Mouse (Mus musculus): ENCODE measurements around the gene Tnfaip8l2. TPM values are rescaled to one million over a fixed set of nuclear protein-coding genes. Genes with fewer than 3 reads are reported as not detected.
A peak's percentile ranks its signal among the peaks of the same experiment; 100 is the strongest.

Gene Tnfaip8l2
- polyA plus RNA-seq, 1 experiment from 2014 or later, result 2.7 TPM

GRCm38 (mm10) chr3:95174011-95174592 is 31.9 kb upstream of the Tnfaip8l2 start:
- Histone ChIP-seq H3K27ac (no peak overlapping the region), H3K9me3 (ENCODE audit: control insufficient read depth, low read length) (no peaks in the 10 kb centered on the region), H3K27me3 (ENCODE audit: control insufficient read depth, insufficient read depth, low read length) (peaks cover 25% of the 10 kb centered on the region), H3K4me3 (replicated peaks; ENCODE audit: low read length) (no peak overlapping the region), H3K4me2 (replicated peaks) (peak overlapping the region; percentile 40), H3K9ac (no peak overlapping the region), H3K4me1 (replicated peaks; ENCODE audit: control insufficient read depth, insufficient read depth, low read length) (peaks cover 6% of the 10 kb centered on the region; the same call in 1 of the 2 replicates), H3K36me3 (replicated peaks; ENCODE audit: control insufficient read depth, insufficient read depth) (peaks cover 48% of the 10 kb centered on the region)
- 4% methylated on average over 16 of the region's 16 CpGs for WGBS
- DNase-seq (ENCODE audit: low spot score) (peak; percentile 87), ATAC-seq (ENCODE audit: low FRiP score) (0 out of 2 replicates have a peak, but pooled peaks have one; percentile 42)

GRCm38 (mm10) chr3:95173256-95173949 is 31.2 kb upstream of the Tnfaip8l2 start:
- no peak for ATAC-seq (ENCODE audit: low FRiP score)
- peaks cover 32% of the 10 kb centered on the region for H3K27me3 ChIP-seq (ENCODE audit: control insufficient read depth, insufficient read depth, low read length)
- DNase-seq (ENCODE audit: low spot score), result no peak
- H3K27ac ChIP-seq, result no peak overlapping the region
- H3K9me3 ChIP-seq (ENCODE audit: control insufficient read depth, low read length), result no peaks in the 10 kb centered on the region
- peak overlapping the region; percentile 40 for H3K4me2 ChIP-seq (replicated peaks)
- H3K9ac ChIP-seq, result 0 out of 2 replicates have a peak overlapping the region, but pooled peaks have one; percentile 16
- 7% methylated on average over 54 of the region's 58 CpGs for WGBS
- peaks cover 55% of the 10 kb centered on the region for H3K36me3 ChIP-seq (replicated peaks; ENCODE audit: control insufficient read depth, insufficient read depth)
- peaks cover 6% of the 10 kb centered on the region; the same call in 1 of the 2 replicates for H3K4me1 ChIP-seq (replicated peaks; ENCODE audit: control insufficient read depth, insufficient read depth, low read length)
- peak overlapping the region; percentile 5; the same call in 1 of the 2 replicates for H3K4me3 ChIP-seq (replicated peaks; ENCODE audit: low read length)

- H3K27me3 ChIP-seq (ENCODE audit: control insufficient read depth, insufficient read depth, low read length), result peaks cover 38% of the 10 kb centered on the region
- H3K4me1 ChIP-seq (replicated peaks; ENCODE audit: control insufficient read depth, insufficient read depth, low read length), result peaks cover 6% of the 10 kb centered on the region; the same call in 1 of the 2 replicates
- no peak overlapping the region; the same call in 1 of the 2 replicates for H3K4me2 ChIP-seq (replicated peaks)
- peak overlapping the region; percentile 34 for H3K9ac ChIP-seq
- no peak for ATAC-seq (ENCODE audit: low FRiP score)
- no peaks in the 10 kb centered on the region for H3K9me3 ChIP-seq (ENCODE audit: control insufficient read depth, low read length)
- H3K4me3 ChIP-seq (replicated peaks; ENCODE audit: low read length), result no peak overlapping the region; the same call in 1 of the 2 replicates
- H3K36me3 ChIP-seq (replicated peaks; ENCODE audit: control insufficient read depth, insufficient read depth), result peaks cover 62% of the 10 kb centered on the region
- H3K27ac ChIP-seq, result no peak overlapping the region
- WGBS, result 19% methylated on average over 82 of the region's 84 CpGs
- no peak for DNase-seq (ENCODE audit: low spot score)
Measured at GRCm38 (mm10) chr3:95172526-95173255, 30.5 kb upstream of the Tnfaip8l2 start.

- Histone ChIP-seq H3K4me2 (replicated peaks) (no peak overlapping the region), H3K27me3 (ENCODE audit: control insufficient read depth, insufficient read depth, low read length) (peaks cover 38% of the 10 kb centered on the region), H3K9me3 (ENCODE audit: control insufficient read depth, low read length) (no peaks in the 10 kb centered on the region), H3K4me1 (replicated peaks; ENCODE audit: control insufficient read depth, insufficient read depth, low read length) (peaks cover 6% of the 10 kb centered on the region; the same call in 1 of the 2 replicates), H3K36me3 (replicated peaks; ENCODE audit: control insufficient read depth, insufficient read depth) (peaks cover 78% of the 10 kb centered on the region), H3K4me3 (replicated peaks; ENCODE audit: low read length) (no peak overlapping the region), H3K9ac (no peak overlapping the region), H3K27ac (no peak overlapping the region)
- ATAC-seq (ENCODE audit: low FRiP score), result no peak
- DNase-seq (ENCODE audit: low spot score), result no peak
- 84% methylated on average over 6 of the region's 6 CpGs for WGBS
Measured at GRCm38 (mm10) chr3:95171105-95171504, 28.9 kb upstream of the Tnfaip8l2 start.

- WGBS, result 89% methylated on average over 10 of the region's 10 CpGs
- Histone ChIP-seq H3K4me2 (replicated peaks) (no peak overlapping the region), H3K9ac (no peak overlapping the region), H3K4me3 (replicated peaks; ENCODE audit: low read length) (no peak overlapping the region), H3K4me1 (replicated peaks; ENCODE audit: control insufficient read depth, insufficient read depth, low read length) (peaks cover 6% of the 10 kb centered on the region; the same call in 1 of the 2 replicates), H3K27me3 (ENCODE audit: control insufficient read depth, insufficient read depth, low read length) (peaks cover 38% of the 10 kb centered on the region), H3K9me3 (ENCODE audit: control insufficient read depth, low read length) (no peaks in the 10 kb centered on the region), H3K36me3 (replicated peaks; ENCODE audit: control insufficient read depth, insufficient read depth) (peaks cover 89% of the 10 kb centered on the region), H3K27ac (no peak overlapping the region)
- DNase-seq (ENCODE audit: low spot score) (no peak), ATAC-seq (ENCODE audit: low FRiP score) (no peak)
Measured at GRCm38 (mm10) chr3:95169996-95170395, 27.8 kb upstream of the Tnfaip8l2 start.

GRCm38 (mm10) chr3:95164840-95165239 is 22.7 kb upstream of the Tnfaip8l2 start:
- Histone ChIP-seq H3K27ac (no peak overlapping the region), H3K9ac (no peak overlapping the region), H3K9me3 (ENCODE audit: control insufficient read depth, low read length) (no peaks in the 10 kb centered on the region), H3K4me3 (replicated peaks; ENCODE audit: low read length) (no peak overlapping the region), H3K36me3 (replicated peaks; ENCODE audit: control insufficient read depth, insufficient read depth) (peaks cover 55% of the 10 kb centered on the region), H3K27me3 (ENCODE audit: control insufficient read depth, insufficient read depth, low read length) (peaks cover 20% of the 10 kb centered on the region), H3K4me2 (replicated peaks) (no peak overlapping the region), H3K4me1 (replicated peaks; ENCODE audit: control insufficient read depth, insufficient read depth, low read length) (peaks cover 22% of the 10 kb centered on the region)
- WGBS, result 85% methylated on average over 5 of the region's 5 CpGs
- ATAC-seq (ENCODE audit: low FRiP score), result no peak
- DNase-seq (ENCODE audit: low spot score), result no peak

- no peak for ATAC-seq (ENCODE audit: low FRiP score)
- no peak for DNase-seq (ENCODE audit: low spot score)
- H3K36me3 ChIP-seq (replicated peaks; ENCODE audit: control insufficient read depth, insufficient read depth), result peaks cover 48% of the 10 kb centered on the region
- 0 out of 2 replicates have a peak overlapping the region, but pooled peaks have one; percentile 85 for H3K4me3 ChIP-seq (replicated peaks; ENCODE audit: low read length)
- no peak overlapping the region for H3K27ac ChIP-seq
- peaks cover 13% of the 10 kb centered on the region for H3K27me3 ChIP-seq (ENCODE audit: control insufficient read depth, insufficient read depth, low read length)
- H3K9ac ChIP-seq, result 0 out of 2 replicates have a peak overlapping the region, but pooled peaks have one; percentile 88
- 64% methylated on average over 5 of the region's 5 CpGs for WGBS
- peak overlapping the region; percentile 68; the same call in 1 of the 2 replicates for H3K4me2 ChIP-seq (replicated peaks)
- peaks cover 28% of the 10 kb centered on the region for H3K4me1 ChIP-seq (replicated peaks; ENCODE audit: control insufficient read depth, insufficient read depth, low read length)
- no peaks in the 10 kb centered on the region for H3K9me3 ChIP-seq (ENCODE audit: control insufficient read depth, low read length)
Measured at GRCm38 (mm10) chr3:95164256-95164550, 22.0 kb upstream of the Tnfaip8l2 start.

GRCm38 (mm10) chr3:95163419-95164255 is 21.5 kb upstream of the Tnfaip8l2 start:
- peak overlapping the region; percentile 68 for H3K4me2 ChIP-seq (replicated peaks)
- H3K9me3 ChIP-seq (ENCODE audit: control insufficient read depth, low read length), result no peaks in the 10 kb centered on the region
- peaks cover 29% of the 10 kb centered on the region for H3K4me1 ChIP-seq (replicated peaks; ENCODE audit: control insufficient read depth, insufficient read depth, low read length)
- DNase-seq (ENCODE audit: low spot score), result no peak
- peak overlapping the region; percentile 88 for H3K9ac ChIP-seq
- H3K27ac ChIP-seq, result no peak overlapping the region
- 42% methylated on average over 11 of the region's 11 CpGs for WGBS
- ATAC-seq (ENCODE audit: low FRiP score), result no peak
- peaks cover 8% of the 10 kb centered on the region; the same call in 1 of the 2 replicates for H3K27me3 ChIP-seq (ENCODE audit: control insufficient read depth, insufficient read depth, low read length)
- peaks cover 43% of the 10 kb centered on the region for H3K36me3 ChIP-seq (replicated peaks; ENCODE audit: control insufficient read depth, insufficient read depth)
- H3K4me3 ChIP-seq (replicated peaks; ENCODE audit: low read length), result peak overlapping the region; percentile 85
